Mouse (Mus musculus) liver, embryonic 12.5 days (tissue): Measurements from ENCODE around the gene Far2. TPM values are rescaled to one million over a fixed set of nuclear protein-coding genes. Genes with fewer than 3 reads are reported as not detected.

Source experiments
- polyA plus RNA-seq: library from polyadenylated mRNA; unstranded; fragments of >200 nt; fragmentation: Nextera tagmentation; extraction: Ambion mirVana; gene quantifications from 2 replicates; pipeline ENCODE4 v1.2.1, GENCODE M21; 2016

The Far2 gene
- polyA plus RNA-seq, 1 experiment from 2014 or later: 0.93 TPM

Other genes starting within 250 kb of the Far2 start
- 136 and 146 TPM in 2 replicates for gene Ergic2, start 165.1 kb downstream of the Far2 start, polyA plus RNA-seq